ENCODE assay signal across 7 mouse cellular contexts in the genomic region with DNA sequence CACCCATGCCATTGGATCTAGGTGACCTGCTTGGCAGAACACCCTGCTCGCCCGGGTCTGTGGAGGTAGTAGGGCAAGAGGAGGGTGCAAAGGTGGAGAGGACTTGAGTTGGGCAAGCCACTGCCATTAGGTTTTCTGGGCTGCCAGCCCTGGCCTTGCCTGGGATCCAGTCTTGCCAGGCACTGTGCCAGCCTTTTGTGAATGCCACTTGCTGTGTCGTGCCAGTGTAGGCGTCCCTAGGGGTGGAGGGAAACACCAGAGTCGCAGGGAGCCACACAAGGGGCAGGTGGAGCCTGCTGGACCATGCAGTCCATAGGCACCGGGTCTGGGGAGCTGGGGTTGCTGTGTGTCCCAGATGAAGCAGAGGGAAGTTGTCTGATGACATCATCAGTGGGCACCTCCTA. TPM values are rescaled to one million over a fixed set of nuclear protein-coding genes. Genes with fewer than 3 reads are reported as not detected.
DNase-seq lines count a peak whose midpoint lies in the region; ATAC-seq lines count a peak whose summit lies in the region.

No protein-coding gene starts in this region.

- WGBS in midbrain, embryonic 14.5 days, result 91% methylated on average over 6 of the region's 6 CpGs
- 95% methylated on average over 6 of the region's 6 CpGs for WGBS in midbrain, embryonic 10.5 days
- 95% methylated on average over 6 of the region's 6 CpGs for WGBS in intestine, embryonic 15.5 days

- no peak overlapping the region for H3K4me2 ChIP-seq in midbrain, embryonic 14.5 days (ENCODE audit: low read length)
- H3K4me2 ChIP-seq in intestine, embryonic 15.5 days (replicated peaks), result no peak overlapping the region

- H3K9ac ChIP-seq in midbrain, embryonic 14.5 days (replicated peaks; ENCODE audit: low read length), result no peak overlapping the region
- no peak overlapping the region for H3K9ac ChIP-seq in intestine, embryonic 15.5 days

- no peaks in the 10 kb centered on the region for H3K4me1 ChIP-seq in midbrain, embryonic 14.5 days (ENCODE audit: control insufficient read depth, insufficient read depth, low read length)
- peaks cover 21% of the 10 kb centered on the region for H3K4me1 ChIP-seq in midbrain, embryonic 10.5 days
- H3K4me1 ChIP-seq in intestine, embryonic 15.5 days (replicated peaks), result no peaks in the 10 kb centered on the region

- H3K27me3 ChIP-seq in midbrain, embryonic 14.5 days (ENCODE audit: control insufficient read depth, insufficient read depth, low read length), result no peaks in the 10 kb centered on the region
- H3K27me3 ChIP-seq in midbrain, embryonic 10.5 days (ENCODE audit: low read depth, poor library complexity, severe bottlenecking), result no peaks in the 10 kb centered on the region
- H3K27me3 ChIP-seq in intestine, embryonic 15.5 days (replicated peaks), result no peaks in the 10 kb centered on the region

- 0 out of 2 replicates have a peak, but pooled peaks have one; percentile 66 for ATAC-seq in midbrain, embryonic 14.5 days (ENCODE audit: low FRiP score, low TSS enrichment)
- no peak for ATAC-seq in intestine, embryonic 15.5 days

- no peaks in the 10 kb centered on the region for H3K36me3 ChIP-seq in midbrain, embryonic 14.5 days (ENCODE audit: control insufficient read depth, insufficient read depth, low read length)
- H3K36me3 ChIP-seq in midbrain, embryonic 10.5 days, result no peaks in the 10 kb centered on the region; the same call in 1 of the 2 replicates
- H3K36me3 ChIP-seq in intestine, embryonic 15.5 days, result no peaks in the 10 kb centered on the region

- H3K4me3 ChIP-seq in midbrain, embryonic 14.5 days (replicated peaks; ENCODE audit: low read depth, low read length), result no peak overlapping the region
- no peak overlapping the region for H3K4me3 ChIP-seq in midbrain, embryonic 10.5 days
- H3K4me3 ChIP-seq in intestine, embryonic 15.5 days (replicated peaks), result no peak overlapping the region

- no peak overlapping the region for H3K27ac ChIP-seq in midbrain, embryonic 14.5 days (replicated peaks; ENCODE audit: low read depth, low read length)
- H3K27ac ChIP-seq in midbrain, embryonic 10.5 days (replicated peaks), result no peak overlapping the region
- no peak overlapping the region for H3K27ac ChIP-seq in intestine, embryonic 15.5 days

- DNase-seq in midbrain, embryonic 14.5 days, result peak; percentile 36
- no peak for DNase-seq in midbrain, embryonic 10.5 days (ENCODE audit: low spot score)
- DNase-seq in cerebellum, adult 8-10 months, result peak; percentile 30
- peak; percentile 60 for DNase-seq in heart, adult 8-10 months (ENCODE audit: low spot score)
- peak; percentile 42 to 63 for DNase-seq in layer of hippocampus, postnatal 36 days
- DNase-seq in testis, postnatal 14 days (ENCODE audit: low spot score), result peak; percentile 61

- H3K9me3 ChIP-seq in midbrain, embryonic 14.5 days (ENCODE audit: control insufficient read depth, low read length), result no peaks in the 10 kb centered on the region
- H3K9me3 ChIP-seq in midbrain, embryonic 10.5 days (replicated peaks), result no peaks in the 10 kb centered on the region
- no peaks in the 10 kb centered on the region for H3K9me3 ChIP-seq in intestine, embryonic 15.5 days

RNA-seq across cellular contexts. Expression of a gene that starts 21.5 kb away (rescaled TPM):
- polyA plus RNA-seq in midbrain, embryonic 14.5 days (2014; fragmentation: Nextera tagmentation; extraction: Ambion mirVana), result 0.30 and 0.57 TPM in 2 replicates
- 0.12 and 0.22 TPM in 2 replicates for polyA plus RNA-seq in midbrain, embryonic 10.5 days (2016; fragmentation: Nextera tagmentation; extraction: Ambion mirVana)
- under 1 TPM; 0.17 to 0.37 (median 0.25) TPM for total RNA-seq in heart, adult 8-10 months (2022)
- total RNA-seq in layer of hippocampus, postnatal 36 days (2021), result 1 to 10 TPM; 1.0 to 1.2 TPM
- 0.39 and 0.53 TPM in 2 replicates for polyA plus RNA-seq in intestine, embryonic 15.5 days (2015; fragmentation: Nextera tagmentation; extraction: Ambion mirVana)

RNA-seq across cellular contexts. Expression of a gene that starts 34.6 kb away (rescaled TPM):
- 0.51 and 2.7 TPM in 2 replicates for polyA plus RNA-seq in midbrain, embryonic 14.5 days (2014; fragmentation: Nextera tagmentation; extraction: Ambion mirVana)
- 1.4 and 2.2 TPM in 2 replicates for polyA plus RNA-seq in midbrain, embryonic 10.5 days (2016; fragmentation: Nextera tagmentation; extraction: Ambion mirVana)
- total RNA-seq in heart, adult 8-10 months (2022), result 1 to 10 TPM; 3.9 to 6.6 (median 5.1) TPM
- 1 to 10 TPM; 2.6 to 3.6 TPM for total RNA-seq in layer of hippocampus, postnatal 36 days (2021)
- 6.4 and 6.7 TPM in 2 replicates for polyA plus RNA-seq in intestine, embryonic 15.5 days (2015; fragmentation: Nextera tagmentation; extraction: Ambion mirVana)

RNA-seq across cellular contexts. Expression of a gene that starts 34.9 kb away (rescaled TPM):
- 3.8 and 5.6 TPM in 2 replicates for polyA plus RNA-seq in midbrain, embryonic 14.5 days (2014; fragmentation: Nextera tagmentation; extraction: Ambion mirVana)
- 8.6 TPM in 2 replicates for polyA plus RNA-seq in midbrain, embryonic 10.5 days (2016; fragmentation: Nextera tagmentation; extraction: Ambion mirVana)
- 10 to 100 TPM; 40.4 to 45.1 (median 44.2) TPM for total RNA-seq in heart, adult 8-10 months (2022)
- total RNA-seq in layer of hippocampus, postnatal 36 days (2021), result 10 to 100 TPM; 25.1 to 25.4 TPM
- polyA plus RNA-seq in intestine, embryonic 15.5 days (2015; fragmentation: Nextera tagmentation; extraction: Ambion mirVana), result 54.9 and 64.3 TPM in 2 replicates

RNA-seq across cellular contexts. Expression of a gene that starts 50.9 kb away (rescaled TPM):
- polyA plus RNA-seq in midbrain, embryonic 14.5 days (2014; fragmentation: Nextera tagmentation; extraction: Ambion mirVana), result 8.6 and 17.1 TPM in 2 replicates
- polyA plus RNA-seq in midbrain, embryonic 10.5 days (2016; fragmentation: Nextera tagmentation; extraction: Ambion mirVana), result 31.8 and 34.4 TPM in 2 replicates
- 100 to 1,000 TPM; 115 to 130 (median 121) TPM for total RNA-seq in heart, adult 8-10 months (2022)
- total RNA-seq in layer of hippocampus, postnatal 36 days (2021), result 10 to 100 TPM; 25.9 to 28.4 TPM
- polyA plus RNA-seq in intestine, embryonic 15.5 days (2015; fragmentation: Nextera tagmentation; extraction: Ambion mirVana), result 75.4 and 78.7 TPM in 2 replicates

RNA-seq across cellular contexts. Expression of a gene that starts 55.6 kb away (rescaled TPM):
- 99.0 and 107 TPM in 2 replicates for polyA plus RNA-seq in midbrain, embryonic 14.5 days (2014; fragmentation: Nextera tagmentation; extraction: Ambion mirVana)
- polyA plus RNA-seq in midbrain, embryonic 10.5 days (2016; fragmentation: Nextera tagmentation; extraction: Ambion mirVana), result 99.5 and 107 TPM in 2 replicates
- 100 to 1,000 TPM; 125 to 142 (median 135) TPM for total RNA-seq in heart, adult 8-10 months (2022)
- 100 to 1,000 TPM; 168 to 188 TPM for total RNA-seq in layer of hippocampus, postnatal 36 days (2021)
- polyA plus RNA-seq in intestine, embryonic 15.5 days (2015; fragmentation: Nextera tagmentation; extraction: Ambion mirVana), result 120 and 127 TPM in 2 replicates
